Mouse (Mus musculus): Measurements from ENCODE around the gene Saa2.

GRCm38 (mm10) chr7:46724396-46724795 is 27.2 kb upstream of the Saa2 start:
- TF ChIP-seq CTCF (IDR thresholded peaks at IDR 0.05; ENCODE audit: low read depth, low read length): no peak
- TF ChIP-seq POLR2A (IDR thresholded peaks at IDR 0.05; ENCODE audit: extremely low read depth, insufficient read depth, low read length): no peak

Measured in liver, adult 2 months (tissue).